Mouse (Mus musculus): ENCODE data around the gene Emilin3. TPM values are rescaled to one million over a fixed set of nuclear protein-coding genes. Genes with fewer than 3 reads are reported as not detected.
"Not testable (repeated sequence)": the region's sequence is repeated elsewhere in the genome, so short reads cannot be mapped to it uniquely, and the experiment has no call there.

Gene Emilin3
- 28.0 and 34.6 TPM in 2 replicates for polyA plus RNA-seq (2015; fragmentation: Nextera tagmentation; extraction: Ambion mirVana)

- ATAC-seq (ENCODE audit: insufficient read depth, low FRiP score, low read depth), result peak; percentile 54; the same call in 1 of the 2 replicates
- Histone ChIP-seq H3K9ac (peak within 1 kb of the TSS; percentile 29; the same call in 1 of the 2 replicates), H3K4me1 (peaks cover 10% of the 10 kb centered on the region; the same call in 1 of the 2 replicates), H3K4me3 (replicated peaks) (peak within 1 kb of the TSS; percentile 55), H3K27ac (peak within 1 kb of the TSS; percentile 44; the same call in 1 of the 2 replicates), H3K9me3 (no peaks in the 10 kb centered on the region), H3K4me2 (peak within 1 kb of the TSS; percentile 84), H3K27me3 (replicated peaks) (peaks cover 34% of the 10 kb centered on the region; the same call in 1 of the 2 replicates), H3K36me3 (0 out of 2 replicates have a peak, but pooled peaks cover 5% of the 10 kb centered on the region)
- WGBS, result 1% methylated on average over 46 of the region's 46 CpGs
These were observed at the start of gene Emilin3 for GRCm38 (mm10) chr2:160912231-160912671. Emilin3 (minus strand) TSS chr2:160912328.

DNA sequence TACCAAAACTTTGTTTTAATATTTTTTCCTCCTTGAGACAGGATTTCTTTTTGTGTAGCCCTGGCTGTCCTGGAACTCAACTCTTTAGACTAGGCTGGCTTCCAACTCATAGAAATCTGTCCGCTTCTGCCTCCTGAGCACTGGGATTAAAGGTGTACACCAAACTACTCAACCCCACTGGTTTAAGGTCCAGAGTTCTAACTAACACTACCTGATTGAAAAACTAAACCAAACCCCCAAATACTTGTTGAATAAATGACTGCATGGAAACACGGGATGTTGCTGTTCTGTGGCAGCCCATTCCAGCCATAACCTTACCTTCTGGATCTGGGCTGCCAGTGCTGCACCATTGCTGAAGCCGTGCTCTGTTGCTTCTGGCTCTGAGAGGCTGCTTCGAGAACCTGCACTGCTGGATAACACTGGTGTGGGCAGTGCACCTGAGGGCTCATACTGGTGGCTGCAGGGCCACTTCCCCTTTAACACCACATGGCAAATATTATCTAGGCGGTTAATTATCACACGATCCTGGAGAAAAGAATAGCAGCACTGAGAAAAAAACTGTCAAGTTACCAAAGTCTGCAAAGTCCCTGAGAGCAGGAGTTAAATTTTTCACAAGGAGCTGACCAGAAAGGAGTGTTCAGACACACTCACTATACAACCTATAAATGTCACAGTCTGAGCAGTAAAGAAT lies 49.0 kb upstream of the Emilin3 start:
- 81% methylated on average over 6 of the region's 6 CpGs for WGBS
- Histone ChIP-seq H3K27ac (no peak overlapping the region), H3K36me3 (peaks cover 42% of the 10 kb centered on the region), H3K9ac (no peak overlapping the region), H3K4me2 (no peak overlapping the region), H3K4me1 (no peaks in the 10 kb centered on the region), H3K4me3 (replicated peaks) (no peak overlapping the region), H3K9me3 (no peaks in the 10 kb centered on the region), H3K27me3 (replicated peaks) (no peaks in the 10 kb centered on the region)
- ATAC-seq (ENCODE audit: insufficient read depth, low FRiP score, low read depth), result no peak

GRCm38 (mm10) chr2:160959901-160960300 lies 47.8 kb upstream of the Emilin3 start:
- Histone ChIP-seq H3K36me3 (peaks cover 42% of the 10 kb centered on the region), H3K27ac (no peak overlapping the region), H3K4me2 (no peak overlapping the region), H3K4me1 (no peaks in the 10 kb centered on the region), H3K4me3 (replicated peaks) (no peak overlapping the region), H3K9me3 (no peaks in the 10 kb centered on the region), H3K27me3 (replicated peaks) (no peaks in the 10 kb centered on the region), H3K9ac (no peak overlapping the region)
- ATAC-seq (ENCODE audit: insufficient read depth, low FRiP score, low read depth), result no peak
- 91% methylated on average over 5 of the region's 5 CpGs for WGBS

GRCm38 (mm10) chr2:160958737-160959136 lies 46.6 kb upstream of the Emilin3 start:
- ATAC-seq (ENCODE audit: insufficient read depth, low FRiP score, low read depth), result no peak
- WGBS, result 85% methylated on average over 5 of the region's 5 CpGs
- Histone ChIP-seq H3K27me3 (replicated peaks) (no peaks in the 10 kb centered on the region), H3K4me2 (no peak overlapping the region), H3K9me3 (no peaks in the 10 kb centered on the region), H3K27ac (no peak overlapping the region), H3K4me1 (no peaks in the 10 kb centered on the region), H3K36me3 (peaks cover 45% of the 10 kb centered on the region), H3K4me3 (replicated peaks) (no peak overlapping the region), H3K9ac (no peak overlapping the region)

DNA sequence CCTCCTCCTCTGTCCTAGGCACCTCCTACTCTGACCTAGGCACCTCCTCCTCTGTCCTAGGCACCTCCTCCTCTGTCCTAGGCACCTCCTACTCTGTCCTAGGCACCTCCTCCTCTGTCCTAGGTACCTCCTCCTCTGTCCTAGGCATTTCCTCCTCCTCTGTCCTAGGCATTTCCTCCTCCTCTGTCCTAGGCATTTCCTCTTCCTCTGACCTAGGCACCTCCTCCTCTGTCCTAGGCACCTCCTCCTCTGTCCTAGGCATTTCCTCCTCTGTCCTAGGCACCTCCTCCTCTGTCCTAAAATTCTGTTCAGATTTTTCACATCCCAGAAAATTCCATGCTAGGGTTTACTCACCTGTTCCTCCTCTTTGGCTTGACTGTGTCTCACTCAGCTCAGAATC lies 45.7 kb upstream of the Emilin3 start:
- peaks cover 45% of the 10 kb centered on the region for H3K36me3 ChIP-seq
- not testable (repeated sequence) for H3K4me1 ChIP-seq; H3K4me2 ChIP-seq; ATAC-seq (ENCODE audit: insufficient read depth, low FRiP score, low read depth); H3K4me3 ChIP-seq (replicated peaks); H3K9ac ChIP-seq; H3K27me3 ChIP-seq (replicated peaks); H3K27ac ChIP-seq; H3K9me3 ChIP-seq

- H3K4me1 ChIP-seq; ATAC-seq (ENCODE audit: insufficient read depth, low FRiP score, low read depth); H3K4me2 ChIP-seq; H3K27ac ChIP-seq; H3K9me3 ChIP-seq; H3K4me3 ChIP-seq (replicated peaks); H3K9ac ChIP-seq; H3K27me3 ChIP-seq (replicated peaks): not testable (repeated sequence)
- H3K36me3 ChIP-seq, result peaks cover 49% of the 10 kb centered on the region
These were observed 45.2 kb upstream of the Emilin3 start for GRCm38 (mm10) chr2:160957307-160957706.

GRCm38 (mm10) chr2:160955331-160955730 lies 43.2 kb upstream of the Emilin3 start:
- Histone ChIP-seq H3K4me1 (no peaks in the 10 kb centered on the region), H3K9ac (no peak overlapping the region), H3K27me3 (replicated peaks) (no peaks in the 10 kb centered on the region), H3K36me3 (peaks cover 47% of the 10 kb centered on the region), H3K9me3 (no peaks in the 10 kb centered on the region), H3K27ac (no peak overlapping the region), H3K4me3 (replicated peaks) (no peak overlapping the region), H3K4me2 (no peak overlapping the region)
- ATAC-seq (ENCODE audit: insufficient read depth, low FRiP score, low read depth), result no peak
- WGBS, result 72% methylated on average over 7 of the region's 7 CpGs

DNA sequence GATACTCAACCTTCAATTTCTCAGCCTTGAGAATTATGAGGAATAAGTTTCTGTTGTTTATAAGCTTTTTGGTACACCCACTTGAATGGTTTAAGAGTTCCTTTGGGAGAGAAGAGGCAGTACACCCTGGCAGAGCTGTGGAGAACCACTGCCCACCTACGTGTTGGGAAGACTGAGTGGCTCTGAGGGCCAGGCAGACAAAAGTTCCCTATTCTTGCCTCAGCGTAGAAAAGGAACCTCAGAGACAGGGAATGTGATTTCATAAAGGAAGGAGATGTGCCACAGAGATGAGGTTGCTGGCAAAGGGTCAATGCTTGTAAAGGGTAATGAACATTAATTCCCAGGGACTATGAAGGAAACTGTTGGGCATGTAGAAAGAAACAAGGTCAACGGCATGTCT lies 42.4 kb upstream of the Emilin3 start:
- Histone ChIP-seq H3K4me1 (no peaks in the 10 kb centered on the region), H3K4me3 (replicated peaks) (no peak overlapping the region), H3K27ac (no peak overlapping the region), H3K9me3 (no peaks in the 10 kb centered on the region), H3K27me3 (replicated peaks) (no peaks in the 10 kb centered on the region), H3K9ac (no peak overlapping the region), H3K4me2 (no peak overlapping the region), H3K36me3 (peaks cover 47% of the 10 kb centered on the region)
- WGBS, result 87% methylated on average over 3 of the region's 3 CpGs
- no peak for ATAC-seq (ENCODE audit: insufficient read depth, low FRiP score, low read depth)

- Histone ChIP-seq H3K27me3 (replicated peaks) (no peaks in the 10 kb centered on the region), H3K36me3 (peaks cover 50% of the 10 kb centered on the region), H3K9ac (no peak overlapping the region), H3K9me3 (no peaks in the 10 kb centered on the region), H3K4me2 (no peak overlapping the region), H3K4me3 (replicated peaks) (no peak overlapping the region), H3K27ac (no peak overlapping the region), H3K4me1 (no peaks in the 10 kb centered on the region)
- peak; percentile 35; the same call in 1 of the 2 replicates for ATAC-seq (ENCODE audit: insufficient read depth, low FRiP score, low read depth)
- 75% methylated on average over 7 of the region's 7 CpGs for WGBS
These were observed 41.2 kb upstream of the Emilin3 start for GRCm38 (mm10) chr2:160953131-160953873.

GRCm38 (mm10) chr2:160951595-160951994 lies 39.5 kb upstream of the Emilin3 start:
- no peak overlapping the region for H3K4me2 ChIP-seq
- ATAC-seq (ENCODE audit: insufficient read depth, low FRiP score, low read depth), result no peak
- WGBS, result 77% methylated on average over 4 of the region's 4 CpGs
- H3K9me3 ChIP-seq, result no peaks in the 10 kb centered on the region
- H3K27me3 ChIP-seq (replicated peaks), result no peaks in the 10 kb centered on the region
- no peaks in the 10 kb centered on the region for H3K4me1 ChIP-seq
- H3K36me3 ChIP-seq, result peaks cover 50% of the 10 kb centered on the region
- no peak overlapping the region for H3K4me3 ChIP-seq (replicated peaks)
- no peak overlapping the region for H3K27ac ChIP-seq
- H3K9ac ChIP-seq, result no peak overlapping the region

- Histone ChIP-seq H3K36me3 (no peaks in the 10 kb centered on the region), H3K27me3 (replicated peaks) (no peaks in the 10 kb centered on the region), H3K4me1 (peaks cover 3% of the 10 kb centered on the region; the same call in 1 of the 2 replicates), H3K9ac (no peak overlapping the region), H3K4me2 (no peak overlapping the region), H3K4me3 (replicated peaks) (no peak overlapping the region), H3K27ac (no peak overlapping the region), H3K9me3 (no peaks in the 10 kb centered on the region)
- no peak for ATAC-seq (ENCODE audit: insufficient read depth, low FRiP score, low read depth)
- 68% methylated on average over 3 of the region's 3 CpGs for WGBS
These were observed 30.3 kb upstream of the Emilin3 start for GRCm38 (mm10) chr2:160942443-160942842.

Measured in stomach, embryonic 15.5 days (tissue).